Mouse (Mus musculus): ENCODE results near the gene Shc2.

Shc2 gene

GRCm38 (mm10) chr10:79668076-79668475 is 30.4 kb upstream of the Shc2 start:
- DNase-seq: no peak

GRCm38 (mm10) chr10:79666493-79666892 is 28.8 kb upstream of the Shc2 start:
- DNase-seq: no peak

- peak; percentile 91 for DNase-seq
Measured at GRCm38 (mm10) chr10:79665051-79665450, 27.3 kb upstream of the Shc2 start.

- peak; percentile 93 for DNase-seq
Measured at GRCm38 (mm10) chr10:79664131-79664665, 26.5 kb upstream of the Shc2 start, which contains the start of gene Madcam1. Gene Madcam1 (plus strand): TSS chr10:79664559.

- peak; percentile 85 for DNase-seq
Measured at GRCm38 (mm10) chr10:79661861-79662260, 24.1 kb upstream of the Shc2 start.

- DNase-seq: no peak
Measured at GRCm38 (mm10) chr10:79660298-79660697, 22.6 kb upstream of the Shc2 start.

GRCm38 (mm10) chr10:79658829-79659228 is 21.1 kb upstream of the Shc2 start:
- no peak for DNase-seq

DNA sequence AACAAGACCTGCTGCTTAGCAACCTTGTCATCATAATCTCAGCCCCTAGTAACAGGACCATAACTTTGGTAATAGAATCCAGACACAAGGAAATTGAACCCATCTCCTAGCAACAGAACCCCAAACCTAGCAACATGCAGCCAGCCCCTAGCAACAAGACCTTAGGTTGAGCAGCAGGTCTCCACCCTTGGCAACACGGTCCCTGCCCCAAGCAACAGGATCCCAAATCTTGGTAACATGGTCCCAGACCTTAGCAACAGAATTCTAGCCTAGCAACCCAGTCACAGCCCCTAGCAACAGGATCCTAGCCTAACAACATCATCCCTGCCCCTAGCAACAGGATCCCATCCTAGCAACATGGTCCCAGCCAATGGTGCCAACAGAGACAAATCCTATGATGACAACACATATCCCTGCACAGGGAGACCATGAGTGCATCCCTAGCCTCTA is 17.3 kb upstream of the Shc2 start:
- no peak for DNase-seq

DNA sequence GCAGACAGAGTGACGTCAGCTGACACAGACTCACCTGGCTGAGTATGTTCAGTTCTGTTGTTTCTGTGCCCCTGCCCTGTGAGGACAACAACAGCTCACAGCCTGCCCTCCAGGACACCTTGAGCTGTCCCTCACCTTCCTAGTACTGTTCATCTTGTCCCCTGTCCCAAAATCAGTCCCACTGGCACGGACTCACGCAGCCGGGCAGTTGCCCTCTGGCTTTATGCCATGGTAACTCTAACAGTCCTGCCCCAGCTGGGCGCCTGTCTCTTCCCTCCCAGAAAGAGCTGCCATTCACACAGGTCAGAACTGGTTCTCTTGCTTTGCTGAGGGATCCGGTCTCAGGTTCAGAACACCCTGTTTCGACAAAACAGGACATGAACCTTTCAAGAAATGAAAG is 15.1 kb upstream of the Shc2 start:
- peak; percentile 94 for DNase-seq

DNA sequence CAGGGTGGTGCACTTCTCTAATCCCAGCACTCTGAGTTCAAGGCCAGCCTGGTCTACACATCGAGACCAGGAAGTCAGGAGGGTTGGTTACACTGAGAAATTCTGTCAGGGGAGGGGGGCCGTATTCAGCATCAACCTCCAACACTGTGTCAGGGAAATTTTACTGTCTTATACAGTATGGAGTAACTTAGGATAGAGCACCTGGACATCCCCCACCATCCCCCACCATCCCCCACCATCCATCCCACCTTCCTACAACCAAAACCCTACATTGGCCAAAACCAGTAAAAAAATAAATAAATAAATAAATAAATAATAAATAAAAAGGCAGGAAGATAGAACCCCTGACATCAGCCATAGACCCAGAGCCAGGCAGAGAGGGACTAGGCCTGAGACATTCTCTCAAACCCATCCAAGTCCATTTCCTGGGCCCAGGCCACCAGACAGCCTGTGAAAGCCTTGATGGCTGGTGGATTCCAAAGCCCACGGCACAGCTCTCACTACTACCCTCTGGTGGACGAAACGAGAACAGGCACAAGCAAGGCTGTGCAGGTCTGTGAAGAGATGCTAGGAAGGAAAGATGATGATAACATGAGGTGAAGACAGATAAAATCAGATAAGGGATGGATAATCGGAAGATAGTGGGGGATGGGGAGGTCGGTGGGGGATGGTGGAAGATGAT is 11.5 kb upstream of the Shc2 start:
- DNase-seq: peak; percentile 93

- DNase-seq: no peak
Measured at GRCm38 (mm10) chr10:79645711-79646110, 8.0 kb upstream of the Shc2 start, which contains the start of gene Odf3l2. Gene Odf3l2 (minus strand): TSS chr10:79645738.

DNA sequence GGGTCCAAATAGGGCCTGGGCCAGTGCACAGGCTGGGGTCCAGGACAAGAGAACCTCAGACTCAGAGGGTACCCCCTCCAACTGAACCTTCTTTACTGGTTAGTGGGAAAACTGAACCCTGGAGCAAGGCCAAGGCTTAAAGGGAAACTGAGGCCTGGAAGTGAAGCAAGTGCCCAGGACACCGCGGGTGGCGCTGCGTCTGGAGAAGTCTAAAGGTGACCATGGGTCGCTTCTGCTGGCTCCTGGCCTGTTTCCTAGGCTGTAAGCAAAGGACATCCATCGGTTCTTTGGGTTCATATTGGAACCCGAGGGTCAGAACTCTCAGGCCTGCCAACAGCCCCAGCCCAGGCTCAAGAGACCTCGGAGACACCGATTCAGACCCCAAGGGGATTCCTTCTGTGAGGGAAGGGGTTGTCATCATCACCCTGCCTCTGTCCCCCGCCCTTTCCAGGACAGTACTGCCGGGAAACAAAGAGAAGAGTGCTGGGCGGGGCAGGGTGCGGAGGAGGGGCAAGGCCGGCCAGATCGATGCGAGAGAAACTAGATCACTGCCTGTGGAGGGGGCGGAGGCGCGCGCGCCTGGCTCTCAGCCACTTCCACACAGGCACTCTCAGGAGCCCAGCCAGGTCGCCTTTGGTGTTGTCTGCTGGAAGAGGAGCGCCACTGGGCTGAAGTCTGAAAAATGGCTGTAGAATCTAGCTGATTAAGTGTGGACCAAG is 927 bp upstream of the Shc2 start:
- DNase-seq: peak; percentile 93

- no peak for DNase-seq
Measured at GRCm38 (mm10) chr10:79636287-79636686, 1.4 kb downstream of the Shc2 start.

GRCm38 (mm10) chr10:79633006-79633777 is 4.5 kb downstream of the Shc2 start:
- no peak for DNase-seq

GRCm38 (mm10) chr10:79631432-79631831 is 6.3 kb downstream of the Shc2 start:
- DNase-seq: no peak

- no peak for DNase-seq
Measured at GRCm38 (mm10) chr10:79628377-79628776, 9.3 kb downstream of the Shc2 start.

GRCm38 (mm10) chr10:79626156-79626555 is 11.6 kb downstream of the Shc2 start:
- DNase-seq: no peak

DNA sequence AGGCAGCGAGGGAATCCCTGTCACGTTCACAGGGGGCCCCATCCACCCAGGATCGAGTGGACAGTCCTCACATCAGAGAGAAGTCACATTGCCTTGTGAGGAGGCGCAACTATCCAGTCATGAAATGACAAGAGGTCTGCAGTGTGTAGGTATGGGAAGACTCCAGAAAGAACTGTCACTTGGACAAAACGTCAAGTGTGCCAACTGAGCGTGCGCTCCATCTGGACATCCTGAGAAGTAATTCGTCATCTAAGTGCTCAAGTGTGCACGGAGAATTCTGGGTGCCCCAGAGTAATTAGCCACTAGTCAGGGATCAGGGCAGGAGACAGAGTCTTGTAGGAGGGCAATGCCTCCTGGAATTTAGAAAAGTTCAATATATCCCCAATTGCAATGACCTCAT is 12.3 kb downstream of the Shc2 start:
- no peak for DNase-seq

GRCm38 (mm10) chr10:79623950-79624349 is 13.8 kb downstream of the Shc2 start:
- DNase-seq: peak; percentile 95

GRCm38 (mm10) chr10:79616376-79616775 is 21.3 kb downstream of the Shc2 start:
- DNase-seq: no peak

- no peak for DNase-seq
Measured at GRCm38 (mm10) chr10:79615860-79616259, 21.9 kb downstream of the Shc2 start.

GRCm38 (mm10) chr10:79614305-79614643 is 23.4 kb downstream of the Shc2 start:
- DNase-seq: no peak

- peak; percentile 93 for DNase-seq
Measured at GRCm38 (mm10) chr10:79613578-79614304, 24.0 kb downstream of the Shc2 start, which contains the start of gene C2cd4c. Gene C2cd4c (minus strand): TSS chr10:79614025.

All from heart, adult 11 months (tissue).